Mouse (Mus musculus): ENCODE data around the gene Ddx18. TPM values are rescaled to one million over a fixed set of nuclear protein-coding genes. Genes with fewer than 3 reads are reported as not detected.

The Ddx18 gene
- polyA plus RNA-seq, 1 experiment from 2014 or later: 31.6 TPM

DNA sequence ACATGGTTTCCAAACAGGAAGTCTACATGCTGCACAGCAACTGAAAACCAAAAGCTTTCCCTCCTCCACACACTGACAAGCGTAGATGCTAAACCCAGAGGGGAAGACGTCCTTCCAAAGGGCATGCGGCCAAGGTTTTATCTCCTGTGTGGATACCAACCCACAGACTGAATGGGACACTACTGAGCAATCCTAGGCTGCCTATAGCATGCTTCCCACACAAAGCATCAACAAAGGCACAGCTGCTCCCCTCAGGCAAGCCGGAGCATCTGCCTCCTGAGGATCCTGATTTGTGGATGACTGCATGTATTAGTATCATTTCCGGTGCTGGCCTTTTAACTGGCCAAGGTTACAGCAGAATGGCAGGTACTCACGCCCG lies 16.3 kb downstream of the Ddx18 start:
- H3K9ac ChIP-seq: no peak overlapping the region
- no peaks in the 10 kb centered on the region for H3K27me3 ChIP-seq
- no peaks in the 10 kb centered on the region for H3K9me3 ChIP-seq
- H3K4me3 ChIP-seq: no peak overlapping the region
- no peak overlapping the region for H3K4me2 ChIP-seq
- ATAC-seq (ENCODE audit: low FRiP score, low read depth): peak; percentile 27; the same call in 1 of the 2 replicates
- H3K4me1 ChIP-seq (replicated peaks): no peaks in the 10 kb centered on the region
- WGBS: 64% methylated on average over 7 of the region's 7 CpGs
- no peak overlapping the region for H3K27ac ChIP-seq (replicated peaks)
- peaks cover 45% of the 10 kb centered on the region for H3K36me3 ChIP-seq

DNA sequence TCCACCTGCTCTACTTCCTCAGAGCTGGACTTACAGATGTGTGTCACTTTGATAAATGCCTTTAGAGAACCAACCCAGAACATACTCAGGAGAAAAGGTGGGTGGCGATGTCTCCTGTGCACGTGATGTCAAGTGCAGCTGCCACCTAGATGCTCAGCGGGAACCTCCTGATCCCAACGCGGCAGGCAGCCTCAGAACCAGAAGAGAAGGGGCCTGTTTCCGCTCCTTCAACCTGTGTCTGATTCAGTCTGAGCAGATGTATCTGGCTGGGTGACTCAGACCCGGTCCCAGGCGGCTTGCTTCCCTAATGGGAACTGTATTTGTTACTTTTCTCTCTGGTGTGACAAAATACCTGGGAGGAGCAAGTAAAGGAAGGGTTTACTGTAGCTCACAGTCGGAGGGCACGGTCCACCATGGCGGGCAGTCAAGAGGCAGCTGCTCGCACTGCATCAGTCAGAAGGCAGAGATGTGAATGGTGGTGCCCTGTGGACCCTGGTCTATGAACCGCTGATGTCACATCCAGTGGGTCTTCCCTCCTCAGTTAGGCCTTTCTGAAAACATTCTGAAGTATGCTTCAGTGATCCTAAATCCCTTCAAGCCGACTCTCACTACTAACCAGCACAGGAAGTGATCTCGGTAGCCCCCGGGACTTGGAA lies 16.9 kb downstream of the Ddx18 start:
- H3K27ac ChIP-seq (replicated peaks): no peak overlapping the region
- H3K4me2 ChIP-seq: no peak overlapping the region
- no peaks in the 10 kb centered on the region for H3K9me3 ChIP-seq
- peaks cover 40% of the 10 kb centered on the region for H3K36me3 ChIP-seq
- no peak overlapping the region for H3K9ac ChIP-seq
- no peak for ATAC-seq (ENCODE audit: low FRiP score, low read depth)
- H3K4me3 ChIP-seq: no peak overlapping the region
- no peaks in the 10 kb centered on the region for H3K27me3 ChIP-seq
- H3K4me1 ChIP-seq (replicated peaks): no peaks in the 10 kb centered on the region
- 86% methylated on average over 16 of the region's 16 CpGs for WGBS

DNA sequence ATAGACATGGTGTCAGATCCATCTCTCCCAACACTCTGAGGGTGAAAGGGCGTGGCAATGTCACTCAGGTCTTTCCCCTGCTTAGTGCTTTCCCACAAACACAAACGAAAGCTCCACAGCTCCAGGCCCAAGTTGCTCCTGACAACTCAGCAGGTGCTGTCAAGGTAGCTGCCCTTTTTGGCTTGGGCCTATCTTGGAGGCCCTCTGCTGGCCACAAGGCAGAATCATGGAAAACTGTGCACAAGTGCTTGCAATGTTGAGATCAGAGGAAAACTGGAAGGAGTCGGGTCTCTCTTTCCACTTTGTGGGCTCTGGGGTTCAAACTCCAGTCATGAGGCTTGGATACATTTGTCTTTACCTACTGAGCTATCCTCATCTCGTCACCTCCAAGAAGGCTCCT lies 18.3 kb downstream of the Ddx18 start:
- Histone ChIP-seq H3K27me3 (no peaks in the 10 kb centered on the region), H3K4me3 (no peak overlapping the region), H3K36me3 (peaks cover 25% of the 10 kb centered on the region), H3K9me3 (no peaks in the 10 kb centered on the region), H3K27ac (replicated peaks) (no peak overlapping the region), H3K4me2 (no peak overlapping the region), H3K9ac (no peak overlapping the region), H3K4me1 (replicated peaks) (no peaks in the 10 kb centered on the region)
- no peak for ATAC-seq (ENCODE audit: low FRiP score, low read depth)
- WGBS: 70% methylated on average over 4 of the region's 4 CpGs

DNA sequence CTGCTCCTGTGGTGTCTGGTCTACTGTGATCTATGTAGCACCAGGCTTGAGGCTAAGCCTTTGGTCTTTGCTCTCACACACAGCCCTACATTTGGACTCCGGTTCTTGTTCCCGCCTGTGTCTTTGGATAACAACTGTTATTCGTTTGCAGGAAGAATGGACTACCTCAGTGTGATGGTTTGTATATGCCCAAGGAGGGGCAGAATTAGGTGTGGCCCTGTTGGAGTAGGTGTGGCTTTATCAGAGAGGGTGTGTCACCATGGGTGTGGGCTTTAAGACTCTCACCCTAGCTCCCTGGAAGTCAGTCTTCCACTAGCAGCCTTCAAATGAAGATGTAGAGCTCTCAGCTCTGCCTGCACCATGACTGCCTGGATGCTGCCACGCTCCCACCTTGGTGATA lies 19.1 kb downstream of the Ddx18 start:
- Histone ChIP-seq H3K27me3 (no peaks in the 10 kb centered on the region), H3K4me1 (replicated peaks) (no peaks in the 10 kb centered on the region), H3K27ac (replicated peaks) (no peak overlapping the region), H3K36me3 (peaks cover 20% of the 10 kb centered on the region; the same call in 1 of the 2 replicates), H3K4me3 (no peak overlapping the region), H3K4me2 (no peak overlapping the region), H3K9me3 (no peaks in the 10 kb centered on the region), H3K9ac (no peak overlapping the region)
- 93% methylated on average over 4 of the region's 4 CpGs for WGBS
- ATAC-seq (ENCODE audit: low FRiP score, low read depth): no peak

DNA sequence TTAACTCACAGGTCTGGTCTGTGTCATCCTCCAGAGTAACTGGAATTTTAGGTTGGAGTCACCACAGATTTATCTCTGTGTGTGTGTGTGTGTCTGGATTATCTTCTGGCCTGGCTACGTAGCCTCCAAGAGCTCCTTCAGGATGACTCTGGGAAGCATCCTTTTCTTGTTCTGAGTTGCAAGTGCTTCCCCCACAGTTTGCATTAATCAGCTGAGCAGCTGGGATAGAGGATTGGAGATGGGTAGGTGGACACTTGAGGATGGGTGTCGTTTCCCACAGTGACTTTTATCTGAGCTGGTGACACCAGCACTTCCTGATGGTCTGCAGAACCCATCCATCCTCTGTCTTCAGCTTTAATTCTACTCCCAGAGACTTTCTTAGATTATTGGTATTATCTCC lies 20.9 kb downstream of the Ddx18 start:
- no peak overlapping the region for H3K4me3 ChIP-seq

DNA sequence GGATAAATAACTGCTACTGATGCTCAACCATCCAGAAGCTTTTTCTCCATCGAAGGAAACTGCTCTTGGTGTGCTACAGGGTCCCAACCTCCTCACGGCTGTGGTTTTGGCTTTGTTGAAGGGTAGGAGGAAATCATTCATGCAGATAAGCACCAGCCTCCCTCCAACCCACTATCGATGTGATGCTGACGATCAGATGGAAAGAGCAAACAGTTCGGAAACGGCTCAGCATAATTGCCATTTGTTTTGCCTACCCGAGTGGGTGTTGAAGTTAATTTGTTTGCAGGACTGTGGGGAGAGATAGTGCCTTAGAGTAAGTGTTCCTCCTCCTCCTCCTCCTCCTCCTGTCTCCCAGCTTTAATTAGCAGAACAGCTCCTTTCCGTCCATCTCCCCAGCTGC lies 27.4 kb downstream of the Ddx18 start:
- WGBS: 76% methylated on average over 8 of the region's 8 CpGs
- no peaks in the 10 kb centered on the region for H3K9me3 ChIP-seq
- ATAC-seq (ENCODE audit: low FRiP score, low read depth): no peak
- H3K4me3 ChIP-seq: no peak overlapping the region
- no peaks in the 10 kb centered on the region for H3K27me3 ChIP-seq
- H3K27ac ChIP-seq (replicated peaks): no peak overlapping the region
- H3K4me1 ChIP-seq (replicated peaks): no peaks in the 10 kb centered on the region
- no peak overlapping the region for H3K9ac ChIP-seq
- H3K36me3 ChIP-seq: no peaks in the 10 kb centered on the region
- H3K4me2 ChIP-seq: no peak overlapping the region

More for the DNA sequence above, 20.9 kb downstream of the Ddx18 start:
- Histone ChIP-seq H3K27me3 (no peaks in the 10 kb centered on the region), H3K9me3 (no peaks in the 10 kb centered on the region), H3K36me3 (0 out of 2 replicates have a peak, but pooled peaks cover 7% of the 10 kb centered on the region), H3K4me1 (replicated peaks) (no peaks in the 10 kb centered on the region), H3K4me2 (no peak overlapping the region), H3K27ac (replicated peaks) (no peak overlapping the region), H3K9ac (no peak overlapping the region)
- ATAC-seq (ENCODE audit: low FRiP score, low read depth): no peak
- WGBS: 79% methylated on average over 2 of the region's 2 CpGs

DNA sequence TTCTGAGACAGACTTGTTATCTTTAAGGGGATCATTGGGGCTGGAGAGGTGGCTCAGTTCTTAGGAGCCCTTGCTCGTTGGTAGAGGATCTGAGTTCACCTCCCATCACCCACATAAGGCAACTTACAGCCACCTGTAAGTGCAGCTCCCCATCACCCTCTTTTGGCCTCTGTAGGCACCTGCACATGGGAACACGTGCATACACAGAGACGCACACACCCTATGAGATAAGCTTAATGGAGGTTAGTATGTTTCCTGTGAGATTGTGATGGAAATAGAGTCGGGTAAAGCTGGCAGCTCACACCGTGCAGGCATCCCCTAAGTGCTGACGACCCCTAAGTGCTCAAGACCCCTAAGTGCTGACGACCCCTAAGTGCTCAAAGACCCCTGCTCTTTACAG lies 36.4 kb downstream of the Ddx18 start:
- ATAC-seq (ENCODE audit: low FRiP score, low read depth): no peak
- Histone ChIP-seq H3K4me3 (no peak overlapping the region), H3K4me1 (replicated peaks) (peaks cover 17% of the 10 kb centered on the region), H3K9ac (no peak overlapping the region), H3K9me3 (no peaks in the 10 kb centered on the region), H3K27me3 (peaks cover 26% of the 10 kb centered on the region), H3K36me3 (no peaks in the 10 kb centered on the region), H3K4me2 (no peak overlapping the region), H3K27ac (replicated peaks) (no peak overlapping the region)
- 75% methylated on average over 7 of the region's 7 CpGs for WGBS

DNA sequence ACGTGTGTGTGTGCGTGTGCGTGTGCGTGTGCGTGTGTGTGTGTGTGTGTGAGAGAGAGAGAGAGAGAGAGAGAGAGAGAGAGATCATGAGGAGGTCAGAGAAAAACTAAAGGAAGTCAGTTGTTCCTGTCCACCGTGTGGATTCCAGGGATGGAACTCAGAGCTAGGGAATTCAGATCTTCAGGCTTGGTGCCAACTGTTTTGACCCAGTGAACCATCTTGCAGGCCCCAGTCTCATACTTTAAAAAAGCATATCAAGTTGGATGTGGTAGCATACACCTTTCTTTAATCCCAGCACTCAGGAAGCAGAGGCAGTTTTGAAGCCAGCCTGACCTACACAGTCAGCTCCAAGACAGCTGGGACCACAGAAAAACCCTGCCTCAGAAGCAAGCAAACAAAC lies 38.5 kb downstream of the Ddx18 start:
- ATAC-seq (ENCODE audit: low FRiP score, low read depth): no peak
- H3K27me3 ChIP-seq: peaks cover 33% of the 10 kb centered on the region
- H3K4me2 ChIP-seq: no peak overlapping the region
- no peak overlapping the region for H3K4me3 ChIP-seq
- H3K27ac ChIP-seq (replicated peaks): no peak overlapping the region
- peaks cover 17% of the 10 kb centered on the region for H3K4me1 ChIP-seq (replicated peaks)
- 87% methylated on average over 6 of the region's 6 CpGs for WGBS
- H3K9ac ChIP-seq: no peak overlapping the region
- no peaks in the 10 kb centered on the region for H3K9me3 ChIP-seq
- no peaks in the 10 kb centered on the region for H3K36me3 ChIP-seq

DNA sequence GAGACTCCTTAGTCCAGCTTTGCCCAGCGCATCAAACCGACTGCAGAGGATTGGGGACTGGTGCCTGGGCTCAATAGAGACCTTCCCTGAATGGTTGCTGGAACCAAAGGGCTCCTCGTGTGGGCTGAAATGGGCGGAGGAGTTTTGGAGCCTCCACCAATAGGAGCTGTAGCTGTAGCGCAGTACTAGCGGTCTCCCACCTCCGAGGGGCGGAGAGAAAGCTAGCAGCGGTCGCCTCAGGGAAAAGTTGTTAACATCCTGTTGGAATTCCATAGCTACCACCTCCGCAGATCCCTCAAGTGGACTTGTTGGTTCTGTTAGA lies 39.4 kb downstream of the Ddx18 start, which contains the start of gene Htr5b:
Gene Htr5b (minus strand): TSS at position 67 of the 322 bp plus-strand sequence.
- Histone ChIP-seq H3K36me3 (no peaks in the 10 kb centered on the region), H3K27ac (replicated peaks) (no peak within 1 kb of the TSS), H3K9ac (no peak within 1 kb of the TSS; the same call in 1 of the 2 replicates), H3K9me3 (no peaks in the 10 kb centered on the region), H3K4me3 (peak within 1 kb of the TSS; percentile 40), H3K4me2 (peak within 1 kb of the TSS; percentile 83), H3K27me3 (peaks cover 33% of the 10 kb centered on the region), H3K4me1 (replicated peaks) (peaks cover 17% of the 10 kb centered on the region)
- WGBS: 3% methylated on average over 11 of the region's 11 CpGs
- peak; percentile 92 for ATAC-seq (ENCODE audit: low FRiP score, low read depth)

DNA sequence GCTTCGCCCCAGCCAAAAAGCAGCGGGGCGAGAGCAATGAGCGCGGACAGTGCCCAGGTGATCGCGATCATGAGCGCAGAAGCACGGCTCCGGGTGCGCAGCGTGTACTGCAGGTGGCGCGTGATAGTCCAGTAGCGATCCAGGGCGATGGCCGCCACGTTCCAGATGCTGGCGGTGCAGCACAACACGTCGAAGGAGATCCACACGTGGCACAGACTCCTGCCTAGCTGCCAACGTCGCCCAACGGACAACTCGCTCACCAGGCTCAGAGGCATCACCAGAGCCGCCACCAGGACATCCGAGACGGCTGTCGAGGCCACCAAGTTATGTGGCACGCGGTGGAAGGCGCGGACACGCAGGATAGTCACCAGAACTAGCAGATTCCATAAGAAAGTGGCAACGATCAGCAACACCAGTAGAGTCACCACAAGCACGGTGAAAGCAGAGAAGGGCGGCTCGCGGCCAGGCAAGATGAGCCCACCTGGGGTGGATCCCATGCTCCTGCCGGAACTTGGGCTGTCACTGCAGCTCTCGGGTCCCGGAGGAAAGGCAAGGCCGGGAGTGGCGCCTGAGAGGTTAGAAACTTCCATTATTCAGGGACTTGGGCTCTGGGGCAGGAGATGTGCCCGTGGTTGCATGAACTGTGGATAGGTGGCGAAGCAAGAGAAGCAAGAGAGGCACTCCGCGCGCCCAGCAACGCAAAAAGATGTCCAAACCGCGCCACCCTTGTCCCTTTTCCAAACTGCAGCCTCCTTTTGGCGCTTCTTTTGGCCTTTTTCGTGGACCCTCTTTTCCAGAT lies 40.0 kb downstream of the Ddx18 start:
- H3K4me2 ChIP-seq: peak overlapping the region; percentile 83
- peak; percentile 79 for ATAC-seq (ENCODE audit: low FRiP score, low read depth)
- peaks cover 17% of the 10 kb centered on the region for H3K4me1 ChIP-seq (replicated peaks)
- no peak overlapping the region; the same call in 1 of the 2 replicates for H3K9ac ChIP-seq
- no peaks in the 10 kb centered on the region for H3K36me3 ChIP-seq
- H3K4me3 ChIP-seq: peak overlapping the region; percentile 40
- 12% methylated on average over 55 of the region's 55 CpGs for WGBS
- H3K27me3 ChIP-seq: peaks cover 33% of the 10 kb centered on the region
- H3K9me3 ChIP-seq: no peaks in the 10 kb centered on the region
- no peak overlapping the region for H3K27ac ChIP-seq (replicated peaks)

DNA sequence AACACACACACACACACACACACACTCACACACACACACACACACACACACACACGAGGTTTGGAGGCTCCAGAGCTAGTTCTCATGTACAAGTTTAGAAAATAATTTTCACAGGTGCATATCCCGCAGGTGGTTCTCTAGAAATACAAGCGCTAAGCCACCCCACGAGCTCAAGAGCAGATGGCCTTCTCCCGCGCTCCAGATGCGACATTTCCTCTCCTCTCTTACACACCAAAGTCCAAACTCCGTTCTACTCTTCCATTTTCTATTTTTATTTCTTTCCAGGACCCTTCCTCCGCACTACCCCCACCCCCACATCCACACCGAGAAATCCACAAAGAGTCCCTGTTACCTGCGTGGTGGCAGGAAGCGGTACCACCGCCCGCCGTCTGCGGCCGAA lies 40.7 kb downstream of the Ddx18 start:
- H3K9ac ChIP-seq: no peak overlapping the region

DNA sequence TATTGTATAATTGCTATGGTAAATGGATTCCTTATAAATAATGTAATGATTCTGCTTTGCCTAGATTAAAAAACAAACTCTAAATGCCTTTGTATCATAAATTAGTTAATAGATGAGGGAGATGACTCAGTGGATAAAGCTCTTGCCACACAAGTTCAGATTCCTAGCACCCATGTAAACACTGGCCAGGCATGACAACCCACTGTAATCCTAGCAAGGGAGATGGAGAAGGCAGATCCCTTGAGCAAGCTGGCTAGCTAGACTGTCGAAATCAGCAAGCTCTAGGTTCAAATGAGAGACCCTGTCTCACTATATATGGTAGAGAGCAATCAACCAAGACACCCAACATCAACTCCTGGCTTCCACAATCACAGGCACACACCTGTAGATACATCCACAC lies 49.2 kb downstream of the Ddx18 start:
- Histone ChIP-seq H3K4me1 (replicated peaks) (no peaks in the 10 kb centered on the region), H3K4me2 (no peak overlapping the region), H3K36me3 (no peaks in the 10 kb centered on the region), H3K27ac (replicated peaks) (no peak overlapping the region), H3K27me3 (no peaks in the 10 kb centered on the region), H3K9ac (no peak overlapping the region), H3K4me3 (no peak overlapping the region), H3K9me3 (no peaks in the 10 kb centered on the region)
- ATAC-seq (ENCODE audit: low FRiP score, low read depth): no peak
- WGBS: 83% methylated on average over 1 of the region's 1 CpGs

More for the DNA sequence above, 40.7 kb downstream of the Ddx18 start:
- no peak overlapping the region for H3K27ac ChIP-seq (replicated peaks)
- 49% methylated on average over 17 of the region's 17 CpGs for WGBS
- peak overlapping the region; percentile 40 for H3K4me3 ChIP-seq
- H3K4me1 ChIP-seq (replicated peaks): peaks cover 17% of the 10 kb centered on the region
- H3K4me2 ChIP-seq: peak overlapping the region; percentile 83
- no peak for ATAC-seq (ENCODE audit: low FRiP score, low read depth)
- H3K27me3 ChIP-seq: peaks cover 33% of the 10 kb centered on the region
- no peaks in the 10 kb centered on the region for H3K9me3 ChIP-seq
- H3K36me3 ChIP-seq: no peaks in the 10 kb centered on the region
